Mouse (Mus musculus) cerebellum, adult 2 months (tissue): ENCODE measurements around the gene Olfr608.

Source experiments
- CTCF ChIP-seq: fragments of 200-500 bp; IDR thresholded peaks from 2 replicates; pipeline ENCODE4 v1.5.1; 2011; ENCODE audit warnings: low read depth, mild to moderate bottlenecking, control low read depth, low read length, moderate library complexity, borderline replicate concordance; ENCODE audit not compliant: insufficient read depth
- POLR2A ChIP-seq: fragments of 200-500 bp; IDR thresholded peaks from 2 replicates; pipeline ENCODE4 v1.6.1; 2011; ENCODE audit warnings: low read length, control low read depth, borderline replicate concordance; ENCODE audit not compliant: insufficient read depth

DNA sequence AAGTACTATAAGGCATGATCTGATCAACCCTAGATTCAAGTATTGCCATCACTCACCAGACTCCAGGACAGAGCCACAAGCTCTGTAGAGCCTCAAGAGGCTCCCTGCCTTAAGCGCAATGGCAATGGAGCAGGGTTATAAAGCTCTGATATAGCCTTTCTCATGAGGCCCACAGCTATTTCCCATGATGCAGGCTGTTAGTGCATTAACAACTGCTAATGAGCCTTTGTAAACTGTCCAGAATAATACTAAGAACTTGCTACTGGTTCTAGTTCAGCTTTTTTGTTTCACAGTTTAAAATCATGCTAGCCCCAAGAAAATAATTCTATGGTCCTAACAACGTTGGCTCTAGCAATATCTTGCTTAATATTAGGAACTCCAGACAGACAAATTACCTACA is 42.3 kb downstream of the Olfr608 start, which contains the start of gene Olfr610:
- no peak for TF ChIP-seq CTCF
- TF ChIP-seq POLR2A, result no peak
